Mouse (Mus musculus) kidney, adult 2 months (tissue): ENCODE measurements at regions not wholly inside any gene's neighbourhood (a gene's known extent, or its start where the extent isn't known, plus 50 kb on each side); places are given as distances from the start of the nearest gene placed in this dataset.

Source experiments
- CTCF ChIP-seq: fragments of 200-500 bp; conservative IDR thresholded peaks from 2 replicates; pipeline ENCODE4 v1.5.1; 2011; ENCODE audit warnings: low read depth, mild to moderate bottlenecking, control low read depth, low read length, moderate library complexity, mixed read lengths; ENCODE audit not compliant: insufficient read depth, insufficient read length
- POLR2A ChIP-seq: fragments of 200-500 bp; IDR thresholded peaks from one replicate; pipeline ENCODE4 v1.6.1; 2011; ENCODE audit warnings: low read depth, low read length, control low read depth

DNA sequence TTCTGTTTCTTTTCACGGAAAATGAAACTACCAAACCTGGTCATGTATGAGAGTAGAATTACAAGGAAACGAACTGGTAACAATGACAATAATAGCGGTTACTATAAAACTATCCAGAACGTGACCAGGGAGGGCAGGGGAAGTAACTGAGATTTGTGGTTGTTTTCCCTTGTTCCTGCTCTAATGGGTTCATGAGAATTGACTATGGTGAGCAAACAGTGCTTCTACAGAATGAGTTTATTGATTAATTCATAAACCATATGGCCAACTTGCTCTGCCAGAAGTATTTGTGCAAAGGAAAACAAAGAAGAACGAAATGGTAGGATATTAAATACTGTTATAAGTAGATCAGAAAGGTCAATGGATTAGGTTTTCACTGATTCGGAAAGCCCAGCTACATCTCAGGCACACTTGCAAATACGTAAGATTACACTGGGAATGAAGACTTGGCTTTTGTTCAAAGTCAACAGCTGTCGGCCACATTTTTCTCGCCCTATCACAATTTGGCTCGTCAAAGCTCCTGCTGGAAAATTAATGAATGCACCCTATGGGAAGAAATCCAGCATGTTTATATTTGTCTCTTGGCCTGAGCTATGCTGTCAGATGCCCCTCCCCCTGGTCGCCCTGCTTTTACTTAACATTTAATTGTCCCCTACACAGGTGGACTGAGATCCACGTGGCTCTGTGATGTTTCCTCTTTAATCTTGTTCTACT is 73.6 kb upstream of the Tent5a start:
- no peak for TF ChIP-seq CTCF
- TF ChIP-seq POLR2A: no peak
